Mouse (Mus musculus): ENCODE measurements at regions not wholly inside any gene's neighbourhood (a gene's known extent, or its start where the extent isn't known, plus 50 kb on each side); places are given as distances from the start of the nearest gene placed in this dataset.

DNA sequence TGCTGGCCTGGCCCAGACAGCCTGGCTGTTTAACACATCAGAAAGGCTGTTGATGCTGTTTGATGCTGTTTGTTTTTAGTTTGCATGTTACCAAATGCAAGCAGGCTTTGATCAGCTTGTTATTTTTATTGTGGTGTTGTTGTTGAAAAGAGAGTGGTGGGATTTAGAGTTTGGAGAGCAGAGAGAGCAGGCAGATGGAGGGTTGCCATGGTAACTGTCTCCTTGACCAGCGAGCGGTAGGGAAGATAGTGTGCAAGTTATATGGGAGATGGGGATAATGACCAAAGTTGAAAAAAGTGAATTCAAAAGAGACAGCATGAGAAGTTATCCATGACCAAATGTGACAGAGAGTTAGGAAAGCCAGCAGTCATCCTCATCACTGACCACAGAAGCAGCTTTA is 83.3 kb downstream of the Cmc2 start:
- DNase-seq (ENCODE audit: low spot score): no peak

DNA sequence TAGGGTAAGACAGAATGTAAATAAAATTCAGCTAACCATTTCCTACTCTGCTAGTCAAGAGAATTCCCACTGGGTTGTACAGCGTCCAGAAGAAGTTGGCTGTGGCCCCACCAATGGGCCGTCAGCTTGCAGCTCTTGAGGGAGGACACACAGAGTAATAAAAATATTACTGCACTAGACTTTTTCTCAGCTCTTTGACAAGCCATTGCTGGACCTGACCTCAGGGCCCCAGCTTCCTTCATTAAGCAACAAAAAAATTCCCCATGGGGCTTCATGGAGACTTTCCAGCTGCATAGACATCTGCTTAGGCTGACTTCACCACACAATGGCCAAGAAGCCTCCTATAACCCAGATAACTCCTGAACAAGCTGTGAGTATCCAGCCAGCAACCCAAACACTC is 89.1 kb downstream of the Cmc2 start:
- peak; percentile 85 for DNase-seq (ENCODE audit: low spot score)

DNA sequence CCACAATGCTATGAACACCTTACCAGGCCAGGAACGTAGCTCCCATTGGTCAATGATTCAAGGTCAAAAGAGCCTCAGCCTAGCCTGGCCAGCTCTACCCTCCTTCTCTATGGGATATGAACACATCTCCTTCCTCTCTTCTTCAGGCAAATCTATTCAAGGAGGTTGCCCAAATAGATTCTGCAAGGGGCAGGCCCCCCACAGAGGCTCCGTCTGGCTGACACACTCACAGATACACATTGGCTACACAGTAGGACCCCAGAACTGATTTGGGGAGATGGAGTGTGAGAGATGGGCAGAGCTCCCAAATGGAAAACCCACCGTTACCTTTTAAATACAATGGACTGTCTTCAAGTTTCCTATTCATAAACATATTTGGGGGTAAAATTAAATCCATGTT is 91.6 kb downstream of the Cmc2 start:
- DNase-seq (ENCODE audit: low spot score): no peak

DNA sequence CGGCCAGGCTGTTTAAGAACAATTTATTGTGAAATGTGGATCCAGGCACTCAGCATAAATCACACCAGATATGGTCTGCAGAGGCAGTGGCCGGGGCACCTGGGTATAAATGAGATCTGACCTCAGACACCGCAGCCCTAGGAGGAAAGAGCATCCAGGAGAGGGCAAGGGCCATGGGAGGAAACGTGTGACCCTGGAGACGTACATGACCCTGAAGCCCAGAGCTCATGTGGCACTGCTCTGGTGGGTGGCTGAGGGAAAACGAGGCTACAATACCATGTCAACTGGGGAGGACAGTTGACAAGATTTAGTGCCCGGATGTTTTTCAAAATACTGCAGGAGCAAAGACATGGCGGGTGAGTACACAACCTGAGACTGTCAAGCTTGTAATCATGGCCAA is 93.0 kb downstream of the Cmc2 start:
- no peak for DNase-seq (ENCODE audit: low spot score)

DNA sequence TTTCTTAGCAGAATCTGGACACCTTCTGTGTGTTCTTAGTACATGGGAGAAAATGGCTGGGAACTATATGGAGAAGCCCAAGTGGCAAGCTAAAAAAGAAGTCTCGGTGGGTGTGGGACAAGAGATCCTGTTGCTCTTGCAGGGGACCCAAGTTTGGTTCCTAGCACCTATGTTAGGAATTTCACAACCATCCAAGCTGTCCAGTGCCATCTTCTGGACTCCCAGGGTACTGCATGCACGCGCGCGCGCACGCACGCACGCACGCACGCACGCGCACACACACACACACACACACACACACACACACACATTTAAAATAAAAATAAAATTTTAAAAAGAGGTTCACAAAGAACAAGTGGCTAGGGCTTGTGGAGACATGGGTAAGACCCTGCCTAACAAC is 94.1 kb downstream of the Cmc2 start:
- DNase-seq (ENCODE audit: low spot score): no peak

DNA sequence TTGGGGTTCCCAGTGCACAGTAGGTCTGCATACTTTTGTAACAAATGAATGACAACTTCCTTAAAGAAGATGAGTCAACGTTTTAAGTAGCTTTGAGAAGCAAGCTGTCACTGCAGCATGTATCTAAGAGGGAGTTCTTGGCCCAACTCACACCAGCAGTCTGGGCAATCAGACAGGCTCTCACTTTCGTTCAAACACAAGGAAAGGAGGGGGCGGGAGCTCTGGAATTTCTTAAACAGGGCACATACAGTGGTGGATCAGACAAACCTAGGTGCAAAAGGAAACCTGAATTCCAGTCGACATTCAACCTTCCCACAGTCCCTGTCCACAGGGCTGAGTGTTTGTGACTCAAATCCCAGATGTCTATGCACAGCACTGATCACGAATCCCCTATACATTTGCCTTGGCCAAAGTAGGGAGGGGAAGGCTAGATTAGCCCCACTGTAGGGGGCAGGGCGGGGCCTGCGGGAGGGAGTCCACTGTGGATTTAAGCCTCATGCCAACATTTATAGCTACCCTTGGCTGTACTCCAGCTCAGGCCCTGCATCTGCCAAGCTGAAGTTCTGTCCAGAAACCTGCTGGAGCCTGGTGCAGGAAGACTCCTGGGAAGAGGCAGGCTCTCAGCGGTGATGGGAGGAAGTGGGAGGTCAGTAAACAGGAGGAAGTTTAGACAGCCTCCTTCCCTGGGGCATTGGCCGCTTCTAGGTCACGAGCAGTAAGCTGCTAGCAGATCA is 81.5 kb upstream of the Cdyl2 start:
- peak; percentile 60 for DNase-seq (ENCODE audit: low spot score)

DNA sequence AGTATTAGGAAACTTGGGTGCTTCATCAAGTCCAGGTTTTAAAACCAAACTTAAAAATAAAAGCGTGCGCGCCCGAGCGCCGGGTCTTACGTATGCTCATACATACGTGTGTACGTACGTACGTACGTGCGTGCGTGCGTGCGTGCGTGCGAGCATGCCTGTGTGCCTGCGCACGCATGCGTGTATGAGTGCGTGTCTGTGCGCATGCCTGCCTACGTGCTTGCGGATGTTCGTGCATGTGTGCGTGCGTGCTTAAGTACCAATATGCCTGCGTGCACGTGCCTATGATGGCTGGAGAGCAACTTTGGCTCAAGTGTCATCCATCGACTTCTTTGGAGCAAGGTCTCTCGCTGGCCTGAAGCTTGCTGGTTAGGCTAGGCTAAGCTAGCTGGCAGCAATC is 68.5 kb upstream of the Cdyl2 start:
- DNase-seq (ENCODE audit: low spot score): no peak

DNA sequence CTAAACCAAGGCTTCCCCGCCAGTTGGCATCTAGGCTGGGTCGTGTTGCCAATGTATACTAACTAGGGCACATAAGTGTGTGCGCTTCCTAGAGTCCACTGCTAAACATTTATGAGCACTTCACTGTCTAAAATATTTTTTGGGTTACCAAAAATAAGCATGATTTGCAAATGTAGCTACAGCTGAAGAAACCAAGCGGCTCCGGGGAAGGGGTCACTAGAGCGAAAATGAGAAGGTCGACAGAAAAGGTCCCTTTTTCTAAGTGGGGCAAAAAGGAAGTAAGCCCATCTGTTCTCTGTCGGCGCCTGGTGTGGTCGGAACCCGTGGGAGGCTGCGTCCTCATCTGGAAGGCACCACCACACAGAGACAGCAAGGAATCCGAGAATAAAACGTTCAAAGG is 67.8 kb upstream of the Cdyl2 start:
- DNase-seq (ENCODE audit: low spot score): no peak

DNA sequence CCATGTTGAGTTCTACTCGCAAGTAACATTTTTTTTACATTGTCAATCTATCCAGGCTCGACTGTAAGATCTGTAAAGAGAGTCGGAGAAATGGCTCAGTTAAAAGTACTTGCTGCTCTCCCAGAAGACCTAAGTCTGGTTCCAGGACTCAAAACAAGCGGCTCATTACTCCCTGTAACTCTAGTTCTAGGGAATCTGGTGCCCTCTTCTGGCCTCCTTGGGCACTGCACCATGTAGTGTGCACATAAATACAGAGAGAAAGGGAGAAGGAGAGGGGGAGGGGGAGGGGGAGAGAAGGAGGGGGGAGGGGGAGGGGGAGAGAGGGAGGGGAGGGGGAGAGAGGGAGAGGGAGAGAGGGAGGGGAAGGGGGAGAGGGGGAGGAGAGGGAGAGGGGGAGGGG is 66.2 kb upstream of the Cdyl2 start:
- DNase-seq (ENCODE audit: low spot score): no peak

DNA sequence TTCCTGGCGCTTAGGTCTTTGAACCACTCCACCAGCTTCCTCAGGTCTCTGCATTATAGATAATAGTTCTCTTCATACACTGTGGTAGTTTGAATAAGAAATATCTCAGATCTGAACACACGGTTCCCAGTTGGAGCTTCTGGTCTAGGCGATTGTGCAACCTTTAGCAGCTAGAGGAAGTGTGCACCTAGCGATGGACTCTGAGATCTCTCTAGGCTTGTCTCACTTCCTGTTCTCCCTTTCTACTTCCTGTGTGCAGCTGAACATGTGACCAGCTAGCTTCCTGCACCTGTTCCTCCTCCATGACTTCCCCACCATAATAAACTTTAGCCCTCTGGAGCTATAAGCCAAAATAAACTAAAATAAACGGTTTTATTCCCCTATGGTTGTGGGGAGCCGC is 62.9 kb upstream of the Cdyl2 start:
- no peak for DNase-seq (ENCODE audit: low spot score)

DNA sequence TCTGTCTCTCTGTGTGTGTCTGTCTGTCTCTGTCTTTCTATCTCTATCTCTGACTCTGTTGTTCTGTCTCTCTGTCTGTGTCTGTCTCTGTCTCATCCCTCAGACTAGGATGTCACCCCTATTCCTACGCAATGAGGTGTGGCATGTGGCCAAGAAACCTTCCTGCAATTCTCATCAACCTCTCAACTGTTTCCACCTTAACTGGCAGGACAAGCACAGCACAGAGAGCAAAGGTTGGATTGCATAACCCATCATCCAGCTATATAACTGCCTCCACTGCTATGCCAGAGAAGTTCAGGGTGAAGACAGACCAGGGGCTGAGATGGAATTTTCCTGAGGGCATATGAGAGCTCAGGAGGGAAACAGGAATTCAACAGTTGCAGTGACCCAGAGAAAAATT is 60.3 kb upstream of the Cdyl2 start:
- no peak for DNase-seq (ENCODE audit: low spot score)

DNA sequence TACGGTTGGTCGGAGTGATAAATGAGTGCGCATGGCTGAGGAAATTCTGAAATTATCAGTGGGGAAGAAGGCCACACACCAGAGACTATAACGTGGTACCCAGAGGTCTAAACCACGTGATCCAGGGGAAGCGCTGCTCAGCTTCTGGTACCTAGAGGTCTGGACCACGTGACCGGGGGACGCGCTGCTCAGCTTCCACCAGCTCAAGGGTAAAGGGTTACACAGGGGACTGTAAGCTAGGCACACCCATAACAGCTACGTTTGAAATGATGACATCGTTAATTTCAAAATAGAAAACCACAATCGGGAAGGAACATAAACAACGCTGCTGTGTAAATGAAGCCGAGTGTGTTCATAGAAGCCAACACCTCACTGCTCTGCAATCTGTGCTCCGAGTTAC is 57.5 kb upstream of the Cdyl2 start:
- no peak for DNase-seq (ENCODE audit: low spot score)
